Mouse (Mus musculus): ENCODE measurements at regions not wholly inside any gene's neighbourhood (a gene's known extent, or its start where the extent isn't known, plus 50 kb on each side); places are given as distances from the start of the nearest gene placed in this dataset.

- TF ChIP-seq POLR2A (IDR thresholded peaks at IDR 0.05; ENCODE audit: insufficient read length, low read depth): no peak
- TF ChIP-seq POLR2AphosphoS2 (IDR thresholded peaks at IDR 0.05; ENCODE audit: insufficient read length, low read depth): no peak
- no peak for TF ChIP-seq MAX (IDR thresholded peaks at IDR 0.05; ENCODE audit: low read depth)
- no peak for TF ChIP-seq TCF12 (IDR thresholded peaks at IDR 0.05; ENCODE audit: insufficient read depth, poor library complexity, severe bottlenecking)
- TF ChIP-seq MYOG (IDR thresholded peaks at IDR 0.05; ENCODE audit: control insufficient read depth in 1 of 3, insufficient read depth in 1 of 3, insufficient read length in 2 of 3, low read depth in 2 of 3): no peak
- no peak for TF ChIP-seq E2F4 (IDR thresholded peaks at IDR 0.05; ENCODE audit: insufficient read depth)
Measured at GRCm38 (mm10) chr13:111905213-111905701, 96.5 kb upstream of the Map3k1 start.

All from myocyte (in vitro differentiated cells).